Mouse (Mus musculus) heart, adult 9 months (tissue): ENCODE measurements around the gene Tox3.

Experiments used
- DNase-seq, 2 experiments: peaks; one replicate each; pipeline ENCODE4 v3.0.0; 2022; ENCODE audit warnings: low spot score in 2 of 2

Tox3 gene

DNA sequence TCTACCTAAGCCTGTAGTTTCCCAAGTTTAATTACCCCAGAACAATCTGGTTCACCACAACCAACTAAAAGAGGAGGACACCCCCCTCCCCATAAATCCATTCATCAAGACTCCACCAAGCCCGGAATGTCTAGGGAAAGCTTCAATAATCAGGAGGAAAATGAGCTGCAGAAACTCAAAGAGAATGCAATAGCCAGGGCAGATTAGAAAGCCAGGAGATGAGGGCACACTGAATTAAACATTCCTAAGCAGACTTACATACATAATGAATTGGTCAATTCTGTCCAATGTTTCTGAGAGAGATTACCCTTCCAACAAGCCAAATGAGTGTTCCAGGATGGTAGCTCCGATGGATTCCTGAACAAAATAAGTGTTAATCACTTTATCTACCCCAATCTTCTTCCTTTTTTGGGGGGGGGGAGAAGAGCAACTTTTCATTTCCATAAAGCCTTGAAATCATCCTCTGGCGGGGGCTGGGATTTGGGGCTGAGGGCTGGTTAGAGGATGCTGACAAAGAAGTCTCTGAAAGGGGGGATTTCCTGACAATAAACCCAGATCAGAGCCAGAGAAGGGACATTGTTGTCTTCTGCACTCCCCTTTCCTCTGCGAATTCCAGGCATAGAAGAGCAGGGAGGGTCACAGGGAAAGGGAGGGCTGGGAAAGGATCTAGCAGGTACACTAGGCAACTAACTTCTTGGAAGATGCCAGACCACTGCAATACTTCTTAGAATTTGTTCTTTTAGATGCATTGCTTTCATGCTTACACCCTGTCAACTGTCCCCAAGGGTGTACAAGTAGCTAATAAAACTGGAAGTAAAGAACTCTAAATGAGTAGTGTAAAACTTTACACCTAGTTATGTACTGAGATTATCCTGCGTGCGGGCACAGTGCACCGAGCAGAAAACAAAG, 17.5 kb downstream of the Tox3 start:
- no peak for DNase-seq

DNA sequence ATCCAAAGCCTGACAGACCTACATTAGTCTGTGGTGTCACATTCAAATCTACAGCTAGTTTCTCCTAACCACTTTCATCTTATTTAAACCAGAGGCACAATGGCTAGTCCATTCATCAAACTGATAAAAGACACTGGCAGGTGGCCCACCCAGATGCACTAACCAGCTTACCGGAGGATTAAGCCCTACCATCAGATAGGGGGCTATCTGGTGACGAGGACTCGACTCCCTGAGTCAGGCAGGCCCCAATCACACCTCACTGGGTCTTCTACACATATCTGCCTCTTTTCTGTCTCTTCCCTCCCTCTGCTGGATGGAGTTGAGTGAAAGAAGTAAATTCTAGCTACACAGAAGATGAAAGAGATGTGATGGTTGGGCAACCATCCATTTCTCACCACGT, 24.3 kb downstream of the Tox3 start:
- no peak for DNase-seq

GRCm38 (mm10) chr8:90322701-90323439, 25.3 kb downstream of the Tox3 start:
- no peak for DNase-seq

GRCm38 (mm10) chr8:90321255-90321654, 26.9 kb downstream of the Tox3 start:
- no peak for DNase-seq

- DNase-seq = no peak
Measured at GRCm38 (mm10) chr8:90314312-90314711, 33.8 kb downstream of the Tox3 start.

DNA sequence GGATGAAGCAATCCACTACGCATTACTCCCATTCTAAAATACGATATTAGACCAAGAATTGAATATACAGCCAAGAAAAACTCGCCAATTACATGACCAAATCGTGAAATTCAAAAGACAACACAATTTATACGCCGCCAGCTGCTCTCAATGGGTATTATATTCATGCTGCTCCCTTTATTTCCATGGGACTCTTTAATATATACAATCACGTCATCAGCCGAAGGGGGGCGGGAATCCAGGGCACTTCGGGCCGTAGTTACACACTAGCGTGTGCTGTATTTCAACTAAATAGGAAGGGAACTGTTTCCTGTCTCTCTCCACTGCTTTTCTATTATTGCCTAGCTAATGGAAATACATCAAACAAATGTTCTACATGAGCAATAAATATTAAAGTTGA, 45.2 kb downstream of the Tox3 start:
- DNase-seq = no peak

- no peak for DNase-seq
Measured at GRCm38 (mm10) chr8:90302252-90302651, 45.9 kb downstream of the Tox3 start.

- no peak for DNase-seq
Measured at GRCm38 (mm10) chr8:90301543-90301942, 46.6 kb downstream of the Tox3 start.

DNA sequence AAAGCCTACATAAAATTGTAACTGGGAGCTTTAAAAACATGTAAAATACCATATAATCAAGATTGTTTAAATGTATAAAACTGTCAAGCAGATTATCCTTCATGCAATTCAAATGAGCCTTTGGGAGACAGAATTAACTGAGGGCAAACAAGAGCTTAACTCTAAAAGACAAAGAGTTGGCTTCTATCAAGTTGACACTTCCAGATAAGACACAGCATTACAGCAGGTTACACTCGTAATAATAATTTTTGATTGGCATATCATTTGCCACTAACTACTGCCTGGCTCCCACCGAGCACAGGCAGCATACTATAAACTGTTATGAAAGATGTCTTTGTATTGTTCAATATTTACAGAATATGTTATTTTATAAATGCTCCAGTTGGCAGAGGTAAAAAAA, 47.2 kb downstream of the Tox3 start:
- DNase-seq = no peak

DNA sequence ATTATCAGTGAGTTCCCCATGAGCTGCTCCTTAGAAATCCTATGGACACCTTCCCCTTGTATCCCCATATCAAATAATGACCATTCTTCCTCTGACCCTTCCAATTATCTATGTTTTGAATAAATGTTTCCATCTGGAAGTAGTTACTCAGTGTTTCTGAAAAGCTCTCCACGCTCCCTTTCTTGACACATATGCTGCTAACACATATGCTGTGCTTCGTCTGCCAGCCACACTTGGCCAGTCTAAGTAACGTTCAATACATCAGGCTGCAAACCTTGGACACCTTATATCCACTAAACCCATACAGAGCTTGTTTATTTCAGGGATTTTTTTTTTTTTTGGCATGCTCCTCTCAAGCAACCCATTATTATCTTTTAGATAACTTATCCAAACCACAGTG, 54.1 kb downstream of the Tox3 start:
- DNase-seq = no peak

- no peak for DNase-seq
Measured at GRCm38 (mm10) chr8:90290811-90291210, 57.3 kb downstream of the Tox3 start.

DNA sequence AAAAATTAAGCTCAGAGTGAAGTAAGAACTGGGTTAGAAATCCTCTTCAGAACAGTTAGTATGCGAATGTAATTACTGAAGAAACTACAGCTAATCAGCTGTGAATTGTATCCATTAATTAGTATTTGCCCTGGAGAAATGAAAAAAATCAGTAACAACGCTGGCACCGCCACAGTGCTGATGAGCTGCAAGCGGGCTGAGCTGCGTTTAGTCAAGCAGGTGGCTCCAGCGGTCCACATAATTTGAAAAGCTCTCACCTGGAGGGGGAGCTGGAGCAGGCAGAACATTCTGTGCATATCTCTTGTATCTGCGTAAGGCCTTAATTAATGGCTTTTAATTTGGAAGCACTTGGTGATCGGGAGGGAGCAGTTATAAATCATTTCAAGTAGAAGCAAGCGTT, 71.4 kb downstream of the Tox3 start:
- no peak for DNase-seq

- DNase-seq = no peak
Measured at GRCm38 (mm10) chr8:90273182-90273581, 75.0 kb downstream of the Tox3 start.

DNA sequence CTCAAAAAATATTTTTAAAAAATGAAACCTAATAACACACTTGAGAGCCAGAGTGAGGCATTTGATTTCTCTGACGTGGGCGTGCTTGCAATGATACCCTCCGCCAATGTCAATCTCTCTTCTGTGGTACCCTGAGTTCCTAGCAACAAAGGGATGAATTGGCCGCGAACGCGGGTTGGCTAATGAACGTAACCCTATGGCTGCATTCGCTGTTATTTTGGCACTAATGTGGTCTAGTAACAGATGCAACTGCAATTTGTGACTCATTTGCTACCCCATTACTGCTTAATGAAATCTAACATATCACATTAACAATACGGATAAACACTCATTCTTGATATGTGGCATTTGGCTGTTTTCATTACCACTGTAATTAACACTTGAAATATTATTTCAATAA, 76.2 kb downstream of the Tox3 start:
- no peak for DNase-seq

GRCm38 (mm10) chr8:90267698-90268256, 80.4 kb downstream of the Tox3 start:
- no peak for DNase-seq

DNA sequence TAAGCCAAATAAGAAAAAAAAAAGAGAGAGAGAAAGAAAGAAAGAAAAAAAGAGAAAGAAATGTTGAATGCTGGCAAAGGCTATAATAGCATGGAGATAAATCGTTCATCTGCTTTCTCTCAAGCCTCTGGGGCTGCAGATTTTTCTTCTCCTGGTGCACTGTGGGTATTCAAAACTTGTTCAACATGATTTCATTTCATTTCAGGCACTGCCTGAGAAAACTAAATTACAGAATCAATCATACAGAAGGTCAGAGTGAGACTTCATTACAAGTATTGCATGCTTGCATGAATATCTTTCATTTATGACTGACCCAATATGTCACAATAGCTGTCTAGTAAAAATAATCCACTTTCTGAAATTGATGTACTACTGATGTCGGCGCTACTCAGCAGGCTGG, 81.2 kb downstream of the Tox3 start:
- DNase-seq = no peak

DNA sequence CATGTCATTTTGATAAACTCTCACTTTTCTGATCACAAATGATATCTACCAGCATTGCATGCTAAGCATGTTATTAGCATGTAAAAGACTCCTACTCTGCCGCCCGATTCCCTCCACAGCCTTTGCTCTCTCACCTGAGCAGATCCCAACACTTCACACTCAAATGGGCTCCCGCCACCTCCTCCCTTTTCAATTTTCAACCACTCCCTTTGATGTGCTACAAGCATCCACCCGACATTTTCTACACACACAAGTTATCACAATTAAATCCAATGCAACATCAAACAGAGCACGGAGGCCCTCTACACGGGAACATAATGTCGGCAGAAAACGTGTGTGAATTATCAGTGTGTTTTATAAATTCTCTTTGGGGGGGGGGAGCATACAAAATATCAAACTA, 81.9 kb downstream of the Tox3 start:
- no peak for DNase-seq

DNA sequence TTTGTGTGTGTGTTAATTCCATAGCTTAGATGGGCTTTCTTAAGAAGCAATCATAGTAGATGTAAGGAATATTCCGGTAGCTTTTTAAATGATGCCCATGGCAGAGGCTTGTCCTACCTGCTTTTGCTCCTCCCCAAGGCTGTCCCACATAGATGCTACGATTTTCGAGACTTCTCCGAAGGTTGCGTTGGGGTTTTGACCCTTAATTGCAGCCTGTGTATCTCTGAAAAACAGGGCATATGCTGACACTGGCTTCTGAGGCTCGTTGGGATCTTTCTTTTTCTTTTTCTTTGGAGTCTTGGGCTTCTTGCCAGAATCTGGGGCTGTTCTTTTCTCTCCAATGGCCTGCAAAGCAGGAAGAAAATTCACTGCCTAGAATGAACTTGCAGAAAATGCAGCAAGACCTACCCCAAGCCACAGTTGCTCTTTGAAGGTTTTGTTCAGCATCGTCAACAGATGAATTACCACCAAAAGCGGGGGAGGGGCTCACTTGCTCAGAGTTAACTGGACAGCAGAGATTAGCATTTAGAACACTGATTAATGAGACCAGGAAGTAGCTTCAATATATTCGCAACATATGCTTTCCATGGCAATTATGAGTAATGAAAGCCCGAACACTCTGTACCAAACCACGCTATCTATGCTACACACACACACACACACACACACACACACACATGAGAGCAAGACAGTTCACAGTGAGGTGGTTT, 93.8 kb downstream of the Tox3 start:
- no peak for DNase-seq

DNA sequence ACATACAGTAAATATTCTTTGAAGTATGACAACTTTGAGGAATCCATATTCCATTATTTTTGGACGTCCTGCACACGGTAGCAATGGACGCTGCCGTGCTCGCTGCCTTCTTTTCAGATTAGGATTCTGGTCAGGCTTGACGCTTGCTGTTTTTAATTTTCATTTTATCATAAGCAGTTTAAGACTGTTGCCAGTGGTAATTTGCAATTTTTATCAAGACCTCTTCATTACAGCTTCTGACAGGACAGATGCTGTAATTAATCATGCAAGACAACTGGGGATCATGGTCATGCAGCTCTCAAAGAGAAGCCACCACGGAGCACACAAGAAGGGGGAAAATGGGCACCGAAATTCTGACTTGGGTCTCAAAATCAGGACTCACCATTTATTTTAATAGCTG, 101.8 kb downstream of the Tox3 start:
- DNase-seq = no peak

- no peak for DNase-seq
Measured at GRCm38 (mm10) chr8:90245828-90246227, 102.3 kb downstream of the Tox3 start.

GRCm38 (mm10) chr8:90245187-90245586, 103.0 kb downstream of the Tox3 start:
- no peak for DNase-seq

- DNase-seq = peak; percentile 4 to 21
Measured at GRCm38 (mm10) chr8:90244458-90245145, 103.5 kb downstream of the Tox3 start.
